Mouse (Mus musculus): ENCODE measurements around the gene Olfr1116.
"Not testable (repeated sequence)": the region's sequence is repeated elsewhere in the genome, so short reads cannot be mapped to it uniquely, and the experiment has no call there.

The Olfr1116 gene

DNA sequence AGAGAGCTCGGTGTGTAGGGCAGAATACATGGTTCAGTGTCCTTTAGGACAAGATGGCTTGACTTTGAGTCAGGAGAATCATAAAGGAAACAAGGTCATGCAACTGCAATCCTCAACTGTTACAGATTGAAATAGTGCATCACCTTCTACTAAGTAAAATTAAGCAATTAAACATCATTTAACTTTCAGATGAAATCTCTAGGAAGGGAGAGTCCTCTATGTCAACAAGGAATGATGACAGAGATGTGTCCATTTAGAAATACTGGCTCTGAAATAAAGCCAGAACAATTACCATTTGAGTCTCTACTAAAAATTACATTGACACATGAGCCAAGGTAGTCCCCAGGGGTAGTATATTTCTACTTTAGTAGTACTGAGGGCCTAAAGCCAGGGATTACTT, at the start of gene Olfr1116:
Gene Olfr1116, plus strand, starts transcription at position 301 of the 400 bp plus-strand sequence.
- no peak for DNase-seq (ENCODE audit: low spot score in 2 of 2)

DNA sequence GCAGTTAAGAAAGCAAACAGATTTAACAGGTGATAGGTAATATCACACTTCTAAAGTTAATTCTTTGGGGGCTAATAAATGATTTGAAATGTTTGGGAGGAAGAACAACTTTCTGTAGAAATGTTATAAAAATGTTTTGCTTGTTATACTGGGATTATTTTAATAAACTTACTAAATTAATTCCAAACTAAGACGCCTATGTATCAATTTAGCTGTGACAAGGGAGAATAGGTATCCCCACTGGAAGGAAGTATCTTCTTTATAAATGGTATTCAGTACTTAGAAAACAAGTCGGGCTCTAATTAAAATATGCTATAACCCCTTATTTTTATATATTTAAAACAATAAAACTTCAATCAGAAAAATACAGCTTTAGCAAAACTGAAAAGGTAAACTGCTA, 19.6 kb upstream of the Olfr1116 start, which contains the start of gene Olfr1115:
Gene Olfr1115, plus strand, starts transcription at position 301 of the 400 bp plus-strand sequence.
- no peak for DNase-seq (ENCODE audit: low spot score in 2 of 2)

DNA sequence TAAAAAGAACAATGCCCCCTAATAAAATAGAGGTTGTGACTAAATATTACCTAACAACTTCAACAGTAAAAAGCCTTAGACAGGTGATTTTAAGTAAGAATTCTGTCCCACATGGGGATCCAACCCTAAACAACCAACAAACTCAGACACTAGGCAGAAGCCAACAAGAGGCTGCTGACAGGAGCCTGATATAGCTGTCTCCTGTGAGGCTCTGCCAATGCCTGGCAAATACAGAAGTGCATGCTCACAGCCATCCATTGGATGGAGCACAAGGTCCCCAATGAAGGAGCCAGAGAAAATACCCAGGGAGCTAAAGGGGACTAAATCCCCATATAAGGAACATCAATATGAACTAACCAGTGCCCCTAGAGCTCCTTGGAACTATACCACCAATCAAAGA, 26.6 kb downstream of the Olfr1116 start:
- DNase-seq (ENCODE audit: low spot score in 2 of 2): not testable (repeated sequence)

DNA sequence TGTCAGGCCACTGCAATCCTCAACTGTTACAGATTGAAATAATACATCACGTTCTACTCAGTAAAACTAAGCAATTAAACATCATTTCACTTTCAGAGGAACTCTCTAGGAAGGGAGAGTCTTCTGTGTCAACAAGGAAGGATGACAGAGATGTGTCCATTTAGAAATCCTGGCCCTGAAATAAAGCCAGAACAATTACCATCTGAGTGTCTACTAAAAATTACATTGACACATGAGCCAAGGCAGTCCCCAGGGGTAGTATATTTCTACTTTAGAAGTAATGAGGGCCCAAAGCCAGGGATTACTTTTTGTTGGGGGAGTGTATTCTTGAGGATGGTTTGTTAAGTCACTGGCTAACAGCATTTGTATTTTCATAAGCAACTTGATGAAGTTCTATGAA, 39.9 kb downstream of the Olfr1116 start, which contains the start of gene Olfr1118:
Gene Olfr1118, plus strand, starts transcription at position 301 of the 400 bp plus-strand sequence.
- no peak for DNase-seq (ENCODE audit: low spot score in 2 of 2)

Measured in frontal cortex, postnatal 36 days (tissue).